In genomic region chr16:72234366-72234765, GRCm38 (mm10) we compare ENCODE assay signal across 26 mouse cellular contexts.
DNase-seq lines count a peak whose midpoint lies in the region; ATAC-seq and TF ChIP-seq lines count a peak whose summit lies in the region.
"Had no signal": no experiment of that assay in that cellular context is flagged by ENCODE, and none has a peak within 500 bp of the region (broad histone marks: within the 10 kb centered on the region; RNA-seq: fewer than 3 reads in every experiment).

No protein-coding gene starts in this region.

- no peaks in the 10 kb centered on the region for H3K4me1 ChIP-seq in liver, postnatal 0 days (ENCODE audit: insufficient read depth)
- H3K4me1 ChIP-seq: embryonic facial prominence, embryonic 13.5 days; forebrain, embryonic 10.5 days; forebrain, embryonic 15.5 days; hindbrain, embryonic 10.5 days; liver, embryonic 15.5 days; megakaryocyte, embryonic 14.5 days; midbrain, embryonic 12.5 days had no signal

- ATAC-seq in frontal cortex, adult (ENCODE audit: low TSS enrichment): peak; percentile 38
- ATAC-seq in liver, postnatal 0 days: no peak
- ATAC-seq: forebrain, embryonic 15.5 days; hindbrain, postnatal 0 days had no signal

- no peak overlapping the region for H3K4me2 ChIP-seq in liver, postnatal 0 days (ENCODE audit: low read depth, low read length)
- H3K4me2 ChIP-seq: embryonic facial prominence, embryonic 13.5 days; forebrain, embryonic 15.5 days; liver, embryonic 15.5 days; midbrain, embryonic 12.5 days had no signal

- H3K9me3 ChIP-seq in liver, postnatal 0 days (ENCODE audit: low read length): no peaks in the 10 kb centered on the region; the same call in 1 of the 2 replicates
- H3K9me3 ChIP-seq: embryonic facial prominence, embryonic 13.5 days; forebrain, embryonic 10.5 days; forebrain, embryonic 15.5 days; hindbrain, embryonic 10.5 days; liver, embryonic 15.5 days; megakaryocyte, embryonic 14.5 days; midbrain, embryonic 12.5 days had no signal

- no peak overlapping the region for H3K4me3 ChIP-seq in liver, postnatal 0 days (ENCODE audit: low read depth, low read length)
- H3K4me3 ChIP-seq: embryonic facial prominence, embryonic 13.5 days; forebrain, embryonic 10.5 days; forebrain, embryonic 15.5 days; hindbrain, embryonic 10.5 days; layer of hippocampus, adult 2 months; liver, embryonic 15.5 days; megakaryocyte, embryonic 14.5 days; midbrain, embryonic 12.5 days had no signal

- no peak for TF ChIP-seq EP300 in liver, postnatal 0 days (IDR thresholded peaks at IDR 0.05; ENCODE audit: low read depth)

- no peaks in the 10 kb centered on the region for H3K27me3 ChIP-seq in liver, postnatal 0 days (ENCODE audit: insufficient read depth, low read length)
- H3K27me3 ChIP-seq: embryonic facial prominence, embryonic 13.5 days; forebrain, embryonic 15.5 days; liver, embryonic 15.5 days; megakaryocyte, embryonic 14.5 days; midbrain, embryonic 12.5 days had no signal

- H3K27ac ChIP-seq in liver, postnatal 0 days (ENCODE audit: low read depth): no peak overlapping the region
- H3K27ac ChIP-seq: embryonic facial prominence, embryonic 13.5 days; forebrain, embryonic 10.5 days; forebrain, embryonic 15.5 days; hindbrain, embryonic 10.5 days; hindbrain, postnatal 0 days; layer of hippocampus, adult 2 months; liver, embryonic 15.5 days; midbrain, embryonic 12.5 days had no signal

- no peak for DNase-seq in frontal cortex, postnatal 14 days (ENCODE audit: low spot score in 2 of 2)
- peak; percentile 9 for DNase-seq in liver
- DNase-seq in liver, postnatal 0 days: no peak
- peak; percentile 5 for DNase-seq in adrenal gland, postnatal 14 days
- DNase-seq in adrenal gland, postnatal 36 days: peak; percentile 10 to 18
- DNase-seq in gastrocnemius, postnatal 25 days: no peak
- DNase-seq: B cell, adult 2 months; cerebellum, adult 9-10 months; cerebellum, postnatal 36 days; gastrocnemius, postnatal 10 days; heart, postnatal 14 days; kidney, adult 11 months; kidney, postnatal 25 days; lung, postnatal 36 days; thymus, adult 2 months; thymus, postnatal 36 days had no signal

- WGBS in liver, postnatal 0 days (ENCODE audit: insufficient replicate concordance): 16% methylated on average over 1 of the region's 1 CpGs

- no peak overlapping the region for H3K9ac ChIP-seq in liver, postnatal 0 days (replicated peaks)
- H3K9ac ChIP-seq: embryonic facial prominence, embryonic 13.5 days; forebrain, embryonic 15.5 days; liver, embryonic 15.5 days; midbrain, embryonic 12.5 days had no signal

- no peak for TF ChIP-seq CTCF in liver, postnatal 0 days (IDR thresholded peaks at IDR 0.05; ENCODE audit: low read depth)

- H3K36me3 ChIP-seq in liver, postnatal 0 days (replicated peaks; ENCODE audit: insufficient read depth, low read length): no peaks in the 10 kb centered on the region
- H3K36me3 ChIP-seq: embryonic facial prominence, embryonic 13.5 days; forebrain, embryonic 10.5 days; forebrain, embryonic 15.5 days; hindbrain, embryonic 10.5 days; liver, embryonic 15.5 days; midbrain, embryonic 12.5 days had no signal

Comparison
In these comparisons a context has a peak if more than half of its experiments do, and no peak if none do; other contexts are left out.
1. DNase-seq: peak in liver (single experiment), adrenal gland, postnatal 14 days (single experiment) and adrenal gland, postnatal 36 days (2 of 2); none in frontal cortex, postnatal 14 days (0 of 2), liver, postnatal 0 days (single experiment) and gastrocnemius, postnatal 25 days (single experiment).